In genomic region chr3:107037105-107037504, GRCm38 (mm10) we compare ENCODE assay signal across 8 mouse cellular contexts. TPM values are rescaled to one million over a fixed set of nuclear protein-coding genes. Genes with fewer than 3 reads are reported as not detected.
DNase-seq lines count a peak whose midpoint lies in the region; ATAC-seq and TF ChIP-seq lines count a peak whose summit lies in the region.

No protein-coding gene starts in this region.

- no peak for TF ChIP-seq CTCF in forebrain, postnatal 0 days (IDR thresholded peaks at IDR 0.05; ENCODE audit: low read depth)

- 56% methylated on average over 12 of the region's 12 CpGs for WGBS in lung, embryonic 16.5 days
- WGBS in forebrain, postnatal 0 days = 36% methylated on average over 12 of the region's 12 CpGs
- 29% methylated on average over 12 of the region's 12 CpGs for WGBS in liver, embryonic 15.5 days (ENCODE audit: insufficient replicate concordance)

- H3K9ac ChIP-seq in lung, embryonic 16.5 days (ENCODE audit: low read length) = no peak overlapping the region
- peak overlapping the region; percentile 95 for H3K9ac ChIP-seq in forebrain, postnatal 0 days
- no peak overlapping the region for H3K9ac ChIP-seq in liver, embryonic 15.5 days

- no peak overlapping the region for H3K27ac ChIP-seq in lung, embryonic 16.5 days (ENCODE audit: low read length)
- peak overlapping the region; percentile 91 for H3K27ac ChIP-seq in forebrain, postnatal 0 days (ENCODE audit: low read depth, low read length)
- H3K27ac ChIP-seq in liver, embryonic 15.5 days (replicated peaks) = no peak overlapping the region

- peak overlapping the region; percentile 70 for H3K4me3 ChIP-seq in lung, embryonic 16.5 days (ENCODE audit: low read length)
- H3K4me3 ChIP-seq in forebrain, postnatal 0 days (ENCODE audit: low read depth, low read length) = peak overlapping the region; percentile 79
- peak overlapping the region; percentile 54 for H3K4me3 ChIP-seq in liver, embryonic 15.5 days (replicated peaks)

- peaks cover 12% of the 10 kb centered on the region for H3K4me1 ChIP-seq in lung, embryonic 16.5 days (replicated peaks; ENCODE audit: control insufficient read depth, insufficient read depth, low read length)
- peaks cover 13% of the 10 kb centered on the region for H3K4me1 ChIP-seq in forebrain, postnatal 0 days (ENCODE audit: insufficient read depth)
- peaks cover 13% of the 10 kb centered on the region; the same call in 1 of the 2 replicates for H3K4me1 ChIP-seq in liver, embryonic 15.5 days (replicated peaks)

- H3K4me2 ChIP-seq in lung, embryonic 16.5 days (ENCODE audit: low read depth, low read length) = peak overlapping the region; percentile 99
- H3K4me2 ChIP-seq in forebrain, postnatal 0 days (ENCODE audit: low read depth) = peak overlapping the region; percentile 68
- H3K4me2 ChIP-seq in liver, embryonic 15.5 days = peak overlapping the region; percentile 77

- no peaks in the 10 kb centered on the region for H3K36me3 ChIP-seq in lung, embryonic 16.5 days (ENCODE audit: control insufficient read depth, insufficient read depth, low read length)
- H3K36me3 ChIP-seq in forebrain, postnatal 0 days (ENCODE audit: insufficient read depth) = no peaks in the 10 kb centered on the region
- H3K36me3 ChIP-seq in liver, embryonic 15.5 days (replicated peaks) = no peaks in the 10 kb centered on the region

- ATAC-seq in lung, embryonic 16.5 days (ENCODE audit: low read depth) = no peak
- ATAC-seq in forebrain, postnatal 0 days = no peak
- no peak for ATAC-seq in liver, embryonic 15.5 days (ENCODE audit: insufficient read depth)

- peaks cover 7% of the 10 kb centered on the region for H3K27me3 ChIP-seq in lung, embryonic 16.5 days (ENCODE audit: control insufficient read depth, insufficient read depth, low read depth, low read length)
- no peaks in the 10 kb centered on the region for H3K27me3 ChIP-seq in forebrain, postnatal 0 days (ENCODE audit: insufficient read depth, low read length)
- peaks cover 50% of the 10 kb centered on the region for H3K27me3 ChIP-seq in liver, embryonic 15.5 days

- peak; percentile 1 for DNase-seq in adrenal gland, adult 8-10 months
- DNase-seq in adrenal gland, postnatal 25 days = no peak
- no peak for DNase-seq in lung, postnatal 36 days
- peak; percentile 35 for DNase-seq in forebrain, postnatal 0 days
- DNase-seq in embryo, embryonic 10 days (ENCODE audit: low spot score) = no peak
- no peak for DNase-seq in Muller cell, postnatal 12 days (ENCODE audit: inconsistent ontology term)

- no peaks in the 10 kb centered on the region for H3K9me3 ChIP-seq in lung, embryonic 16.5 days (ENCODE audit: control insufficient read depth, low read length)
- no peaks in the 10 kb centered on the region for H3K9me3 ChIP-seq in forebrain, postnatal 0 days (ENCODE audit: low read length)
- no peaks in the 10 kb centered on the region for H3K9me3 ChIP-seq in liver, embryonic 15.5 days (replicated peaks)

RNA-seq across cellular contexts. Expression of gene Kcna3, which starts 1.1 kb away (rescaled TPM):
- 1 to 10 TPM in 3 of 4 experiments, under 1 TPM in 1; 0.91 to 2.5 (median 1.3) TPM for total RNA-seq in adrenal gland, adult 8-10 months (2022)
- 0.79 TPM in 1 of 2 replicates, not detected in the other for total RNA-seq in adrenal gland, postnatal 25 days (2021)
- polyA plus RNA-seq in lung, embryonic 16.5 days (2015; fragmentation: Nextera tagmentation; extraction: Ambion mirVana) = 1.7 and 1.9 TPM in 2 replicates
- total RNA-seq in forebrain, postnatal 0 days (2014; rRNA removed) = 30.4 and 34.7 TPM in 2 replicates
- polyA plus RNA-seq in forebrain, postnatal 0 days (2015; fragmentation: Nextera tagmentation; extraction: Ambion mirVana) = 8.1 and 13.9 TPM in 2 replicates
- polyA plus RNA-seq in liver, embryonic 15.5 days (2015; fragmentation: Nextera tagmentation; extraction: Ambion mirVana) = 1.1 and 1.2 TPM in 2 replicates

Comparison
In these comparisons a context has a peak if more than half of its experiments do, and no peak if none do; other contexts are left out.
1. DNase-seq: peak in adrenal gland, adult 8-10 months (single experiment) and forebrain, postnatal 0 days (single experiment); none in adrenal gland, postnatal 25 days (single experiment), lung, postnatal 36 days (single experiment), embryo, embryonic 10 days (single experiment) and Muller cell, postnatal 12 days (single experiment).
2. Peak in every context shown above with its lines, with median percentiles within 50 percentile points of each other: H3K4me2 ChIP-seq and H3K4me3 ChIP-seq.